8 mouse cellular contexts compared by ENCODE assay signal in genomic region chrX:151800701-151801511, GRCm38 (mm10). TPM values are rescaled to one million over a fixed set of nuclear protein-coding genes. Genes with fewer than 3 reads are reported as not detected.
DNase-seq lines count a peak whose midpoint lies in the region; ATAC-seq lines count a peak whose summit lies in the region.

Gene Huwe1 (plus strand): TSS chrX:151800807.

- peak; percentile 37 for ATAC-seq in megakaryocyte progenitor cell, adult 5-6 weeks (replicated peaks; ENCODE audit: poor library complexity)

- peak; percentile 65 for DNase-seq in adipocyte (ENCODE audit: low spot score)
- DNase-seq in embryo, embryonic 10 days (ENCODE audit: low spot score) = peak; percentile 92
- DNase-seq in gastrocnemius, postnatal 14 days = peak; percentile 54
- DNase-seq in induced T-regulatory cell, adult 2 months (ENCODE audit: low read depth) = peak; percentile 79
- DNase-seq in left cerebral cortex, postnatal 10 days (ENCODE audit: extremely low spot score in 1 of 2, low spot score in 2 of 2) = peak; percentile 41 to 78
- DNase-seq in right cerebral cortex, postnatal 14 days = peak; percentile 52
- peak; percentile 31 for DNase-seq in urinary bladder, postnatal 25 days (ENCODE audit: low spot score)

- intact Hi-C loops in gastrocnemius, postnatal 14 days (cut with DNase I; ENCODE audit: low total_unique reads) = no loop called here
- intact Hi-C loops in left cerebral cortex, postnatal 10 days (cut with DNase I) = no loop called here

RNA-seq across cellular contexts. Expression of gene Huwe1, which starts in this region (rescaled TPM):
- 100 to 1,000 TPM in 1 of 2 experiments, 10 to 100 TPM in 1; 92.3 to 105 TPM for total RNA-seq in gastrocnemius, postnatal 14 days (2021)
- 100 to 1,000 TPM; 276 to 284 TPM for total RNA-seq in left cerebral cortex, postnatal 10 days (2021)
- total RNA-seq in megakaryocyte progenitor cell, adult 5-6 weeks (2015) = 158 and 213 TPM in 2 replicates
- total RNA-seq in megakaryocyte progenitor cell, adult 5-6 weeks (2017) = 89.5 and 118 TPM in 2 replicates

Comparison
In these comparisons a context has a peak if more than half of its experiments do, and no peak if none do; other contexts are left out.
1. Peak in every context shown above with its lines: DNase-seq and ATAC-seq.
2. DNase-seq: peak in every context shown above with its lines; median percentile 92 in embryo, embryonic 10 days; 79 in induced T-regulatory cell, adult 2 months; 65 in adipocyte; 60 in left cerebral cortex, postnatal 10 days; 54 in gastrocnemius, postnatal 14 days; 52 in right cerebral cortex, postnatal 14 days; 31 in urinary bladder, postnatal 25 days.